Mouse (Mus musculus) kidney, postnatal 0 days (tissue): ENCODE results near the gene Pbp2. TPM values are rescaled to one million over a fixed set of nuclear protein-coding genes. Genes with fewer than 3 reads are reported as not detected.

ENCODE experiments used
- ATAC-seq: fragments of 200-750 bp; cut with Nextera tagmentation; replicated peaks from 2 replicates; pipeline ENCODE4 v1.8.0; 2017; ENCODE audit warnings: low read depth, moderate number of reproducible peaks, moderate TSS enrichment, moderate library complexity; ENCODE audit not compliant: low FRiP score
- DNase-seq: peaks from one replicate; pipeline ENCODE4 v3.0.0-alpha.2; 2016; ENCODE audit warnings: low spot score
- H3K27ac ChIP-seq: fragments of 300-500 bp; sonication (generic); 2 replicates; pipeline ENCODE4 v1.5.1; 2014; ENCODE audit warnings: mild to moderate bottlenecking
- H3K27me3 ChIP-seq: fragments of 300-500 bp; sonication (generic); 2 replicates; pipeline ENCODE4 v1.6.1; 2014; ENCODE audit warnings: low read length, mixed read lengths; ENCODE audit not compliant: insufficient read depth
- H3K36me3 ChIP-seq: fragments of 300-500 bp; sonication (generic); 2 replicates; pipeline ENCODE4 v1.6.1; 2014; ENCODE audit warnings: low read length, mixed read lengths; ENCODE audit not compliant: insufficient read depth
- H3K4me1 ChIP-seq: fragments of 300-500 bp; sonication (generic); replicated peaks from 2 replicates; pipeline ENCODE4 v1.6.1; 2014; ENCODE audit warnings: antibody characterized with exemption, low read length, mixed read lengths; ENCODE audit not compliant: insufficient read depth
- H3K4me2 ChIP-seq: fragments of 300-500 bp; sonication (generic); 2 replicates; pipeline ENCODE4 v1.6.1; 2014; ENCODE audit warnings: mild to moderate bottlenecking, low read length, moderate library complexity, mixed read lengths
- H3K4me3 ChIP-seq: fragments of 300-500 bp; sonication (generic); replicated peaks from 2 replicates; pipeline ENCODE4 v1.5.1; 2014; ENCODE audit warnings: low read depth, low read length
- H3K9ac ChIP-seq: fragments of 300-500 bp; sonication (generic); 2 replicates; pipeline ENCODE4 v1.6.1; 2014; ENCODE audit warnings: low read depth, low read length
- H3K9me3 ChIP-seq: fragments of 300-500 bp; sonication (generic); replicated peaks from 2 replicates; pipeline ENCODE4 v1.6.1; 2016; ENCODE audit warnings: low read length, inconsistent platforms, mixed read lengths
- CTCF ChIP-seq: IDR thresholded peaks from 2 replicates; pipeline ENCODE4 v1.5.1; 2016; ENCODE audit warnings: antibody characterized with exemption, low read depth, mild to moderate bottlenecking, moderate library complexity
- WGBS: fragments of 180-500 bp; shearing (Covaris S2); extraction: QIAGEN DNeasy Blood & Tissue Kit; methylation state at CpG from one replicate; pipeline ENCODE4 v1.1.7; 2014; 5-methylcytosine and 5-hydroxymethylcytosine counted together
- polyA plus RNA-seq: library from polyadenylated mRNA; unstranded; fragments of >200 nt; fragmentation: Nextera tagmentation; extraction: Ambion mirVana; gene quantifications from 2 replicates; pipeline ENCODE4 v1.2.1, GENCODE M21; 2015

Pbp2 gene
- polyA plus RNA-seq, 1 experiment from 2014 or later, result 0.20 TPM

- Histone ChIP-seq H3K4me3 (no peak overlapping the region), H3K9me3 (no peaks in the 10 kb centered on the region), H3K27me3 (no peaks in the 10 kb centered on the region), H3K36me3 (no peaks in the 10 kb centered on the region), H3K4me2 (no peak overlapping the region), H3K4me1 (no peaks in the 10 kb centered on the region; the same call in 1 of the 2 replicates), H3K9ac (no peak overlapping the region), H3K27ac (no peak overlapping the region)
- no peak for TF ChIP-seq CTCF
- no peak for ATAC-seq
- DNase-seq, result no peak
- 67% methylated on average over 11 of the region's 11 CpGs for WGBS
Measured at GRCm38 (mm10) chr6:135295082-135295861, 14.9 kb downstream of the Pbp2 start.

GRCm38 (mm10) chr6:135294150-135294549, 16.1 kb downstream of the Pbp2 start:
- DNase-seq (no peak), ATAC-seq (no peak)
- no peak overlapping the region for H3K27ac ChIP-seq
- H3K9me3 ChIP-seq, result no peaks in the 10 kb centered on the region
- no peaks in the 10 kb centered on the region for H3K27me3 ChIP-seq
- no peak for TF ChIP-seq CTCF
- WGBS, result 74% methylated on average over 6 of the region's 6 CpGs
- H3K4me2 ChIP-seq, result no peak overlapping the region
- no peak overlapping the region for H3K9ac ChIP-seq
- H3K4me1 ChIP-seq, result no peaks in the 10 kb centered on the region; the same call in 1 of the 2 replicates
- no peak overlapping the region for H3K4me3 ChIP-seq
- no peaks in the 10 kb centered on the region for H3K36me3 ChIP-seq

- Histone ChIP-seq H3K4me1 (no peaks in the 10 kb centered on the region; the same call in 1 of the 2 replicates), H3K27ac (no peak overlapping the region), H3K27me3 (no peaks in the 10 kb centered on the region), H3K4me2 (no peak overlapping the region), H3K36me3 (no peaks in the 10 kb centered on the region), H3K4me3 (no peak overlapping the region), H3K9me3 (no peaks in the 10 kb centered on the region), H3K9ac (no peak overlapping the region)
- WGBS, result 47% methylated on average over 4 of the region's 4 CpGs
- TF ChIP-seq CTCF, result no peak
- DNase-seq, result no peak
- ATAC-seq, result no peak
Measured at GRCm38 (mm10) chr6:135292391-135292790, 17.8 kb downstream of the Pbp2 start.

- Histone ChIP-seq H3K9ac (no peak overlapping the region), H3K36me3 (no peaks in the 10 kb centered on the region), H3K27me3 (no peaks in the 10 kb centered on the region), H3K4me3 (no peak overlapping the region), H3K27ac (no peak overlapping the region), H3K4me2 (no peak overlapping the region), H3K4me1 (no peaks in the 10 kb centered on the region; the same call in 1 of the 2 replicates), H3K9me3 (no peaks in the 10 kb centered on the region)
- ATAC-seq (no peak), DNase-seq (peak; percentile 69)
- TF ChIP-seq CTCF, result no peak
- whole genome bisulfite sequencing, result 12% methylated on average over 10 of the region's 10 CpGs
Measured at GRCm38 (mm10) chr6:135279856-135280255, 30.3 kb downstream of the Pbp2 start.

- Histone ChIP-seq H3K4me2 (no peak overlapping the region), H3K4me3 (no peak overlapping the region), H3K27ac (no peak overlapping the region), H3K36me3 (no peaks in the 10 kb centered on the region), H3K9ac (no peak overlapping the region), H3K27me3 (no peaks in the 10 kb centered on the region), H3K9me3 (no peaks in the 10 kb centered on the region), H3K4me1 (no peaks in the 10 kb centered on the region; the same call in 1 of the 2 replicates)
- DNase-seq (no peak), ATAC-seq (no peak)
- no peak for TF ChIP-seq CTCF
- 32% methylated on average over 5 of the region's 5 CpGs for WGBS
Measured at GRCm38 (mm10) chr6:135279286-135279685, 30.9 kb downstream of the Pbp2 start.

GRCm38 (mm10) chr6:135278302-135278701, 31.9 kb downstream of the Pbp2 start:
- H3K4me1 ChIP-seq, result no peaks in the 10 kb centered on the region; the same call in 1 of the 2 replicates
- no peak for TF ChIP-seq CTCF
- H3K9ac ChIP-seq, result no peak overlapping the region
- H3K27me3 ChIP-seq, result no peaks in the 10 kb centered on the region
- 84% methylated on average over 6 of the region's 6 CpGs for WGBS
- no peaks in the 10 kb centered on the region for H3K9me3 ChIP-seq
- no peak for ATAC-seq
- no peak overlapping the region for H3K27ac ChIP-seq
- H3K4me3 ChIP-seq, result no peak overlapping the region
- no peak overlapping the region for H3K4me2 ChIP-seq
- DNase-seq, result no peak
- H3K36me3 ChIP-seq, result no peaks in the 10 kb centered on the region
